Comparison of ENCODE assay signal across 26 mouse cellular contexts in genomic region chr9:103347996-103348490, GRCm38 (mm10). TPM values are rescaled to one million over a fixed set of nuclear protein-coding genes. Genes with fewer than 3 reads are reported as not detected.
DNase-seq lines count a peak whose midpoint lies in the region; ATAC-seq and TF ChIP-seq lines count a peak whose summit lies in the region.
"Had no signal": no experiment of that assay in that cellular context is flagged by ENCODE, and none has a peak within 500 bp of the region (broad histone marks: within the 10 kb centered on the region; RNA-seq: fewer than 3 reads in every experiment).

No protein-coding gene starts in this region.

- H3K27ac ChIP-seq in heart, adult 2 months: no peak overlapping the region
- H3K27ac ChIP-seq in liver, embryonic 13.5 days: peak overlapping the region; percentile 18; the same call in 1 of the 2 replicates
- H3K27ac ChIP-seq in liver, postnatal 0 days (ENCODE audit: low read depth): no peak overlapping the region
- H3K27ac ChIP-seq: embryonic facial prominence, embryonic 13.5 days; embryonic facial prominence, embryonic 15.5 days; forebrain, embryonic 10.5 days; forebrain, embryonic 12.5 days had no signal

- peak; percentile 59 for DNase-seq in adrenal gland, adult 2 months
- DNase-seq in adrenal gland, postnatal 25 days: no peak
- peak; percentile 30 for DNase-seq in adrenal gland, postnatal 14 days
- DNase-seq in adrenal gland, adult 18-20 months (ENCODE audit: low spot score in 2 of 2): no peak
- peak; percentile 55 for DNase-seq in heart, adult 11 months
- no peak for DNase-seq in heart, adult 2 months
- DNase-seq in liver, embryonic 13.5 days: no peak
- no peak for DNase-seq in liver, postnatal 0 days
- DNase-seq: B cell, adult 2 months; cerebellum, adult 11 months; cerebellum, adult 18-20 months; cerebellum, adult 8-10 months; cerebellum, adult 9-11 months; cerebellum, postnatal 14 days; cerebellum, postnatal 36 days; embryo, embryonic 11 days had no signal

- no peak for TF ChIP-seq EP300 in heart, adult 2 months (IDR thresholded peaks at IDR 0.05; ENCODE audit: insufficient read depth, low read depth, low read length)
- no peak for TF ChIP-seq EP300 in liver, postnatal 0 days (IDR thresholded peaks at IDR 0.05; ENCODE audit: low read depth)

- WGBS in heart, adult 2 months: 53% methylated on average over 1 of the region's 1 CpGs
- WGBS in liver, embryonic 13.5 days (ENCODE audit: insufficient replicate concordance): 65% methylated on average over 1 of the region's 1 CpGs
- 63% methylated on average over 1 of the region's 1 CpGs for WGBS in liver, postnatal 0 days (ENCODE audit: insufficient replicate concordance)

- no peak for ATAC-seq in liver, embryonic 13.5 days (ENCODE audit: low read depth)
- no peak for ATAC-seq in liver, postnatal 0 days
- ATAC-seq: CD4-positive, CD25-positive, alpha-beta regulatory T cell, adult 4 months; forebrain, embryonic 14.5 days; forebrain, embryonic 16.5 days had no signal

- H3K4me2 ChIP-seq in liver, embryonic 13.5 days: no peak overlapping the region
- no peak overlapping the region for H3K4me2 ChIP-seq in liver, postnatal 0 days (ENCODE audit: low read depth, low read length)
- H3K4me2 ChIP-seq: embryonic facial prominence, embryonic 13.5 days; embryonic facial prominence, embryonic 15.5 days; forebrain, embryonic 12.5 days had no signal

- TF ChIP-seq CTCF in heart, adult 2 months (IDR thresholded peaks at IDR 0.05): no peak
- no peak for TF ChIP-seq CTCF in liver, postnatal 0 days (IDR thresholded peaks at IDR 0.05; ENCODE audit: low read depth)

- H3K9me3 ChIP-seq in liver, embryonic 13.5 days (replicated peaks): no peaks in the 10 kb centered on the region
- H3K9me3 ChIP-seq in liver, postnatal 0 days (ENCODE audit: low read length): no peaks in the 10 kb centered on the region
- H3K9me3 ChIP-seq: embryonic facial prominence, embryonic 13.5 days; embryonic facial prominence, embryonic 15.5 days; forebrain, embryonic 10.5 days; forebrain, embryonic 12.5 days; G1E had no signal

- H3K79me2 ChIP-seq in heart, adult 2 months (replicated peaks; ENCODE audit: control insufficient read depth, insufficient read depth, low read length): no peaks in the 10 kb centered on the region

- H3K36me3 ChIP-seq in heart, adult 2 months (ENCODE audit: control insufficient read depth, insufficient read depth, low read length): peaks cover 13% of the 10 kb centered on the region
- H3K36me3 ChIP-seq in liver, embryonic 13.5 days: peaks cover 94% of the 10 kb centered on the region
- H3K36me3 ChIP-seq in liver, postnatal 0 days (replicated peaks; ENCODE audit: insufficient read depth, low read length): peaks cover 68% of the 10 kb centered on the region

- no peaks in the 10 kb centered on the region for H3K27me3 ChIP-seq in heart, adult 2 months (ENCODE audit: control insufficient read depth, insufficient read depth, low read length)
- H3K27me3 ChIP-seq in liver, embryonic 13.5 days: no peaks in the 10 kb centered on the region
- H3K27me3 ChIP-seq in liver, postnatal 0 days (ENCODE audit: insufficient read depth, low read length): no peaks in the 10 kb centered on the region
- H3K27me3 ChIP-seq: CH12.LX; embryonic facial prominence, embryonic 13.5 days; embryonic facial prominence, embryonic 15.5 days; forebrain, embryonic 12.5 days had no signal

- no peak for TF ChIP-seq POLR2A in heart, adult 2 months (IDR thresholded peaks at IDR 0.05; ENCODE audit: insufficient read depth, low read depth, low read length)

- no peak overlapping the region for H3K4me3 ChIP-seq in heart, adult 2 months
- H3K4me3 ChIP-seq in liver, embryonic 13.5 days (replicated peaks): no peak overlapping the region
- no peak overlapping the region for H3K4me3 ChIP-seq in liver, postnatal 0 days (ENCODE audit: low read depth, low read length)
- H3K4me3 ChIP-seq: embryonic facial prominence, embryonic 13.5 days; embryonic facial prominence, embryonic 15.5 days; erythroblast, embryonic 14.5 days; forebrain, embryonic 10.5 days; forebrain, embryonic 12.5 days had no signal

- no peak overlapping the region for H3K9ac ChIP-seq in heart, adult 2 months (ENCODE audit: low read depth, low read length)
- no peak overlapping the region for H3K9ac ChIP-seq in liver, embryonic 13.5 days
- no peak overlapping the region for H3K9ac ChIP-seq in liver, postnatal 0 days (replicated peaks)
- H3K9ac ChIP-seq: embryonic facial prominence, embryonic 13.5 days; embryonic facial prominence, embryonic 15.5 days; forebrain, embryonic 12.5 days had no signal

- intact Hi-C loops in heart, adult 2 months (cut with DNase I): no loop called here

- no peaks in the 10 kb centered on the region for H3K4me1 ChIP-seq in heart, adult 2 months (ENCODE audit: control insufficient read depth, insufficient read depth, low read length)
- H3K4me1 ChIP-seq in liver, embryonic 13.5 days (replicated peaks): peaks cover 7% of the 10 kb centered on the region
- H3K4me1 ChIP-seq in liver, postnatal 0 days (ENCODE audit: insufficient read depth): peaks cover 8% of the 10 kb centered on the region
- H3K4me1 ChIP-seq: embryonic facial prominence, embryonic 13.5 days; forebrain, embryonic 10.5 days; forebrain, embryonic 12.5 days had no signal

RNA-seq across cellular contexts. Expression of gene Cdv3, which starts 17.6 kb away (rescaled TPM):
- total RNA-seq in adrenal gland, adult 2 months (2021): 100 to 1,000 TPM; 121 to 326 TPM
- polyA plus RNA-seq in adrenal gland, adult 2 months (2012; rRNA removed): 80.4 and 110 TPM in 2 replicates
- 193 and 227 TPM in 2 replicates for total RNA-seq in adrenal gland, postnatal 25 days (2021)
- 193 and 208 TPM in 2 replicates for total RNA-seq in adrenal gland, postnatal 14 days (2021)
- 100 to 1,000 TPM; 156 to 299 TPM for total RNA-seq in adrenal gland, adult 18-20 months (2021)
- 100 to 1,000 TPM; 121 to 143 TPM for total RNA-seq in heart, adult 2 months (2021)
- polyA plus RNA-seq in heart, adult 2 months (2012; rRNA removed): 26.5 and 51.2 TPM in 2 replicates
- polyA plus RNA-seq in liver, embryonic 13.5 days (2015; fragmentation: Nextera tagmentation; extraction: Ambion mirVana): 60.4 and 75.0 TPM in 2 replicates
- 34.6 and 36.6 TPM in 2 replicates for polyA plus RNA-seq in liver, postnatal 0 days (2015; fragmentation: Nextera tagmentation; extraction: Ambion mirVana)

RNA-seq across cellular contexts. Expression of gene Topbp1, which starts 43.0 kb away (rescaled TPM):
- total RNA-seq in adrenal gland, adult 2 months (2021): 10 to 100 TPM; 23.2 to 28.9 TPM
- 5.5 and 8.6 TPM in 2 replicates for polyA plus RNA-seq in adrenal gland, adult 2 months (2012; rRNA removed)
- total RNA-seq in adrenal gland, postnatal 25 days (2021): 34.1 and 40.1 TPM in 2 replicates
- 41.9 and 47.4 TPM in 2 replicates for total RNA-seq in adrenal gland, postnatal 14 days (2021)
- 10 to 100 TPM; 17.7 to 29.2 TPM for total RNA-seq in adrenal gland, adult 18-20 months (2021)
- 10 to 100 TPM in 1 of 2 experiments, 1 to 10 TPM in 1; 7.6 to 12.2 TPM for total RNA-seq in heart, adult 2 months (2021)
- 4.1 and 6.8 TPM in 2 replicates for polyA plus RNA-seq in heart, adult 2 months (2012; rRNA removed)
- 44.7 and 52.7 TPM in 2 replicates for polyA plus RNA-seq in liver, embryonic 13.5 days (2015; fragmentation: Nextera tagmentation; extraction: Ambion mirVana)
- polyA plus RNA-seq in liver, postnatal 0 days (2015; fragmentation: Nextera tagmentation; extraction: Ambion mirVana): 15.5 and 17.3 TPM in 2 replicates

RNA-seq across cellular contexts. Expression of gene 1300017J02Rik, which starts 43.2 kb away (rescaled TPM):
- 1 to 10 TPM in 1 of 2 experiments, not detected in 1; 1.5 TPM for total RNA-seq in adrenal gland, adult 2 months (2021)
- 0.24 TPM in 1 of 2 replicates, not detected in the other for polyA plus RNA-seq in adrenal gland, adult 2 months (2012; rRNA removed)
- 0.82 and 4.6 TPM in 2 replicates for total RNA-seq in adrenal gland, postnatal 25 days (2021)
- 3.2 and 39.5 TPM in 2 replicates for total RNA-seq in adrenal gland, postnatal 14 days (2021)
- total RNA-seq in adrenal gland, adult 18-20 months (2021): not detected
- total RNA-seq in heart, adult 2 months (2021): under 1 TPM in 1 of 2 experiments, not detected in 1; 0.16 TPM
- 0.18 TPM in 1 of 2 replicates, not detected in the other for polyA plus RNA-seq in heart, adult 2 months (2012; rRNA removed)
- polyA plus RNA-seq in liver, embryonic 13.5 days (2015; fragmentation: Nextera tagmentation; extraction: Ambion mirVana): 40.7 and 41.2 TPM in 2 replicates
- polyA plus RNA-seq in liver, postnatal 0 days (2015; fragmentation: Nextera tagmentation; extraction: Ambion mirVana): 171 and 175 TPM in 2 replicates
- polyA plus RNA-seq: CD4-positive, CD25-positive, alpha-beta regulatory T cell, adult 4 months had no signal

Comparison
In these comparisons a context has a peak if more than half of its experiments do, and no peak if none do; other contexts are left out.
1. DNase-seq: peak in adrenal gland, adult 2 months (single experiment), adrenal gland, postnatal 14 days (single experiment) and heart, adult 11 months (single experiment); none in adrenal gland, postnatal 25 days (single experiment), adrenal gland, adult 18-20 months (0 of 2), heart, adult 2 months (0 of 2), liver, embryonic 13.5 days (single experiment) and liver, postnatal 0 days (single experiment).